Mouse (Mus musculus) erythroblast, embryonic 14.5 days (primary cell): Measurements from ENCODE around the gene Ccl26.

Source experiments
- GATA1 ChIP-seq: IDR thresholded peaks from 2 replicates; pipeline ENCODE4 v1.6.1; 2012; ENCODE audit warnings: low read length, inconsistent platforms, mixed read lengths
- TAL1 ChIP-seq: IDR thresholded peaks from 3 replicates; pipeline ENCODE4 v1.6.1; 2012; ENCODE audit warnings: low read length, inconsistent platforms, mixed read lengths

DNA sequence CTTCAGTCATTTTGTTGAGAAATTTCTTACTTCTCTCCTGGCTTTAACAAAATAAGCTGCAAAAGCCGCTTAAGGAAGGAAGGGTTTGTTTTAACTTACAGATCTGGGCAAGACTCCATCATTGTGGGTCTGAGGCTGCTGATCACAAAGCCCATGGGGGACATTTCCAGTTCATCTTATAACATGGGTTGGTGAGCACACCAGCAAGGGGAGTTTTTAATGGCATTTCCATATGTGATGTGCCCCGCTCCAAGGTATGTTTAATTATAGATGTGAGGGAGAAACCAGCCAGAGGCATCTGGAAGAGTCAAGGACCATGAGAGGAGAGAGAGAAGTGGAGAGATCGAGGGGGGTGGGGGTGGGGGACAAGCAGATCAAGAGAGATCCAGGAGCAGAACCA is 5.7 kb downstream of the Ccl26 start:
- TF ChIP-seq GATA1 = no peak
- TF ChIP-seq TAL1 = no peak
